Mouse (Mus musculus): ENCODE results near the gene Stra6.

The Stra6 gene

DNA sequence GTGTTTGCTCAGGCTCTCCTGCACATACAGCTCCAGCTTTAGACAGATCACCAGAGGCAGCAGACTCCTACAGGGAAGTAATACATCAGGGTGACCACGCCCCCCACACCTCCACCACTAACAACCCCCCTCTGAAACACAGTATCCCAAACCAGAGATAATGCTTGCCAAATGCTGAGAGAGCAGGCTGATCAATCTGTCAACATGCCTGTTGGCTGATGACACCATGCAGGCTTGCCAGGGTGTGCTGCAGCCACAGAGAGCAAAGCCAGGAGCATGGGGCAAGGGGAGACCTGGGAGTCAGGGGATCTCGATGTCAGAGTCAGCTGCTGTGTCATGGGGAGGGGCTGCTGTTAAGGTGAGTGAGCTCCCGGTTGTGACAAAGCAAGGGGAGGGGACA is at the start of gene Stra6:
Gene Stra6, plus strand, starts transcription at position 258 of the 400 bp plus-strand sequence.
- DNase-seq: no peak

DNA sequence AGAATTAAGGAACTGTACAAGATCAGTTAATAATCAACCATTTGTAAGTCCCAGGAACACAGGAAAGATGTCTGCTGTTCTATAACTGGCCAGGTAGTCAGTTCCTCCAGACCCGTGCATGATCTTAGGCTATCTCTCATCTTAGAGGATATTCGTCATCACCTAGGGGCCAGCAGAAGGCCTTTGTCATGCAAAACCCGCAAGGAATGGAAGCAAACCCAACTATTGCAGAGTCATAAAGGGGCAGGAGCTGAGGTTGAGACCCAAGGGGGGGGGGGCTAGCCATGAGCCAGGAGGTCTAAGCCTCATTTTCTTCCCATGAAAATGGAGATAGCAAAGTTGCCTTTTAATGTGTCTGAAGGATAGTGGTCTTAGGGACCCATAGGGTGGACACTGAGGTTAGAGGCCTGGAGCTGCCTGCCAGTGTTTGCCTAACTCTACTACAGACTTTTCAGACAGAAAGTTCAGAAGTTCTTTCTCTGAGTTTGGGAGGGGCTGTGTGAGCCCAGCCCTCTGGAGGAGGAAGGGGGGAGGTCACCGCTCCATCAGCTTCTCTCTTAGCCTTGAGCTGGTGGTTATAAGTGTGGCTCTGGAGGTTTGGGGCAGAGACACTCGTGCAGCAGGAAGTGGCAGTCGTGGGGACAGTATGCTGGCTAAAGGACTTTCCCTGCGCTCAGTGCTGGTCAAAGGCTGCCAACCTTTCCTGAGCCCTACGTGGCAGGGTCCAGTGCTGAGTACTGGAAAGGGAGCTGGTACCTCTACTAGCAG is 49.0 kb upstream of the Stra6 start:
- no peak for DNase-seq

DNA sequence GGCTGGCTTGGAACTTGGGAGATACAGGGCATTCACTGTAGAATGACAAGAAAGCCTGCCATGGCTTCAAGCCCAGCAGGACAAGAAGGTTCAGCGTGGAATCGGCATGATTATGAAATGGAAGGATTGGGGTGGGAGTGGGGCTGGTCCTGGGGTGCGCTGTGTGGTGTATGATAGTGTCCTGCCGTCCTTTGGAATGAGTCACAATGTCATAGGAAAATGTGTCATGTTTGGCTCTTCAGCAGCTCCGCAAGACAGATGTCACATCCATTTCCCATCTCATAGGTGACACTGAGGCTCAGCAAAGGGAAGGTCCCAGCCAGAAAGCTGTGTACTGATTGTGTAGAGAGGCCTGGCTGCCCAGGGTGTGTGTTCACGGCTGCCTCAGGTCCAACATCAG is 47.7 kb upstream of the Stra6 start:
- no peak for DNase-seq

DNA sequence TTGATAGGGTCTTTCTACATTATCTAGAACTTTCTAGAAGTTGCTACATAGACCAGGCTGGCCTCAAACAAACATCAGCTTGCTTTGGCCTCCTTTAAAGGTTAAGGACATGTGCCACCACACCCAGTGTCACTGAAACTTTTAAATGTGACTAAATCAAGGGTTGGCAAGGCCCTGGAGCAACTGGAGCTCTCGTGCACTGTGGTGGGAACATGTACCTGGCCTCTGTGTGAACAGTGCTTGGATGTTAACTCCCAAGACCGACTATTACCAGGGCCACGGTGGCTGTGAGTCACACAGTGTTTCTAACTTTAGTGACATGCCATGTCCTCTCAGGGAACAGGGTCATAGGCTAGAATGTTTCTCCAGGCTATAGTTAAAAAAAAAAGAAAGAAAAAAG is 46.6 kb upstream of the Stra6 start:
- DNase-seq: no peak

DNA sequence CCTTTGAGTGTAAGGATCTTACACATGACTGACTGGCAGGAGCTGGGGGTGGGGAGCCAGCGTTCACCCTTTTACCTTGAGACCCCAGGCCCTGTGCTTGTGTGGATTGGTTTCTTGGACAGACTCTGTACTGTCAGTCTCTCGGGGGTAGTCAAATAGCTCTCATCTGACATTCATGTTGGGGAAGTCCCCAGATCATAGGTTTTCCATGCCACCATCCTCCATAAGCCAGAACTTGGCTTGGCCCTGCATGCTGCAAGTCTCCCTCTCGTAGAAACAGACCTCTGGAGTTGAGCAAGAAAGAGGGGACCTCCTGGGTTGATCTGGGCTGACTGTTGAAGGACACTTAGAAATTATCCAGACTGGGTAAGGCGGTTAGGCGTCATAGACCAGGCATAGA is 45.2 kb upstream of the Stra6 start:
- no peak for DNase-seq

DNA sequence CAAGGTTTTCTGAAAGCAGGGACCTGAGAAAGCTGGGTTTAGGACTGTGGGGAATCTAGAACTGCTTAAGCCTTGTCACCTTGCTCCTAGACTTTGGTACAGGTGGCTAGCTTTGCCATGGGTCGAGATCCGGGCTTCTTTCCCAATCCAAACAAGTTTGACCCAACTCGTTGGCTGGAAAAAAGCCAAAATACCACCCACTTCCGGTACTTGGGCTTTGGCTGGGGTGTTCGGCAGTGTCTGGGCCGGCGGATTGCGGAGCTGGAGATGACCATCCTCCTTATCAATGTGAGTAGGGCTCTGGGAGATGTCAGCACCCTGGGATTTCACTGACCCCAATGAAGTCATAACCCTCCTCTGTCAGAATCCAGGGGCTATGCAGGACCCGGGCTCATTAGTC is 37.6 kb upstream of the Stra6 start:
- DNase-seq: no peak

DNA sequence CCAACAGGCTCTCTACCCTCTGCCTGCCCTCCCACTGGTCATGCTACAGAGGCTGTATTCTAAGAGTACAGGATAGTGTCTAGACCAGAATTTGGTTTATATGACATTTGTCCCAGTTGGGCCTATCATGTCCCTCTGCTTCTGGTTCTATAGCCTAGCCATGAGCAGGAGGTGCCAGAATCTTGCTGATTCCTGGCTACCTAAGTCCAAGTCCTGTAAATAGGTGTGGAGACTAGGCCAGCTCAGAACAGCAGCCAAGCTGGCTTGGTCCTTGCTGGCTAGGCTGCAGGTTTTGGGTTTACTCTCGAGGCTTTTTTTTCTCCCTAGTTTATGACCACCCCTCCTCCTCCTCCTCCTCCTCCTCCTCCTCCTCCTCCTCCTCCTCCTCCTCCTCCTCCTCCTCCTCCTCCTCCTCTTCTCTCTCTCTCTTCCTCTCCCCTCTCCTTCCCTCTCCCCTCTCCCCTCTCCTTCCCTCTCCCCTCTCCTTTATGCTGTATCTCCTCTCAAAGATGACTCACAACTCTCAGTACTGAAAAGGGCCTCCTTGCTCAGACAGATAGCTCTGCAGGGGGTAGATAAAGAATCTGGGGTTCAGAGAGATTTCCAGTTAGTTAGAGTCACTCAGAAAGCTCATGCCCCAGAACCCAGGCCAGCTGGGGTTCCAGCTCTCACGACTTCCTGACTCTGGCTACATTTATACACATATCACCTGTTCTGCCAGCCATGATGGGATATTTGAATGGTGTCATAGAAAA is 36.0 kb upstream of the Stra6 start:
- no peak for DNase-seq

DNA sequence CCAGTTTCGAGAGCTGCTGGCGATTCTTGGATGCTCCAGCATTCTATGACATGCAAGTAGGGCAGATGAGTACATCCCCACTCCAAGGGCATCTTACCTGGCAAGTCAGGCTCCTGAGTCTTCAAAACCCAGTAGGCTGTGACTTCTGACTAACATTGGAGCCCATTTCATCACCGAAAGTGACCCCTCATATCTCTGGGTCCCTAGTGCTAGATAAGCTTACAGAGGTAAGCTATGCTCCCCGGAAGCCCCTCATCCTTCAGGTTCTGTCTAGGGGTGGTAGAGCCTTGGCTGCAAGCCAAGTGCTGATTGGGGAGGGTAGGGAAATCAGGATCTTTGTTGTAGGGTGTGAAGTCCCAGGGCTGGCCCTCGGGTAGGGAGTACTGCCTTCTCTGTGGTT is 34.7 kb upstream of the Stra6 start:
- DNase-seq: no peak

DNA sequence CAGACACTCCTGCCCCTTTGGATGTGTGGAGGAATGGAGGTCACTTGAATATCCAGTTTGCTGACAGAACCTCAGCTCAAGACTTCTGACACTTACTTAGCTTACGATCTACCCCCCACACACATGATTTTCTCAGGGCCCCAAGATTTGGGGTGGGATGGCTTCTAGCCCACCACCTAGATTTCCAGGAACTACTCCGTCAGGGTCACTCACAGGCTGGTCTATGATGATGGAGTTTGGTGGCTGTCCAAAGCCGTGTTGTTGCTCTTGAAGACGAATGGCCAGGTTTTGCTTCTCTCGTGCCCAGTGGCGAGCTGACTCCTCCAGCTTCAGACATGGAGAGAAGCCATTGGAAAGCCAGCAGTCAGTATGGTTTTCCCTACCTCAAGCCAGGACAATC is 34.0 kb upstream of the Stra6 start:
- no peak for DNase-seq

DNA sequence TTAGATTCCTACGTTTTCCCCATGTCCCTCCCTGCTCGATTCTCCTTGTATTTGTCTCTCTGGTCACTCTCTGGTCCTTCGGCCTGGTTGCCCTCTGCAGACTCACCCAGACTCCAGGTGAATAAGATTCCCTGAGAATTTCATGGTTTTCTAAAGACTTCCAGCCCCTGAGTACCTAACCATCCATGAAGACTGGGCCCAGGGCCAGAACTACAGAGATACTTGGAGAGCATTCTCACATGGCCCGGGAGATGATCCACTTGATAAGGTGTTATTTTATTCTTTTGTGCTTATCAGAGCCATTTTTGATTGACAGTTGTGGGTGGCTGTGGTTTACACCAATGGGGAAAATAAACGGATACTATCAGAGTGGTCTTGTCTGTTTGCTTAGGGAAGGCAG is 31.7 kb upstream of the Stra6 start:
- DNase-seq: no peak

DNA sequence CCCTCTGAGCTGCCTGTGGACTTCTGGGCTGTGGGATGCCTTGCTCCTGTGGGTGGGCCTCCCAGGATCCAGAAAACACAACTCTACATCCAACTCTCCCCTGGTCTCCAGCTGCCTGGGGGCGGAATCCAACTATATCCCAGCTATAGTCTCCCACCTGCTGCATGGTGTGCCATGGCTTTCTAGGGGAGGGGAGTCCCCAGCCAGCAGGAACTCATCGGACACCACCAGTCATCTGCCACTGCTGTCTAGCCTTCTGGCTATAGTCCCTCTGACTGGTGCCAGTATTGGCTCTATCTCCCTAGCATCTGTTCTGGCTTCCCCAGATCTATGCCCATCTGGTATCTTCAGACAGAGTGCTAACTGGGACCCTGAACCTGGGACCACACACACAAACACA is 28.1 kb upstream of the Stra6 start:
- DNase-seq: no peak

DNA sequence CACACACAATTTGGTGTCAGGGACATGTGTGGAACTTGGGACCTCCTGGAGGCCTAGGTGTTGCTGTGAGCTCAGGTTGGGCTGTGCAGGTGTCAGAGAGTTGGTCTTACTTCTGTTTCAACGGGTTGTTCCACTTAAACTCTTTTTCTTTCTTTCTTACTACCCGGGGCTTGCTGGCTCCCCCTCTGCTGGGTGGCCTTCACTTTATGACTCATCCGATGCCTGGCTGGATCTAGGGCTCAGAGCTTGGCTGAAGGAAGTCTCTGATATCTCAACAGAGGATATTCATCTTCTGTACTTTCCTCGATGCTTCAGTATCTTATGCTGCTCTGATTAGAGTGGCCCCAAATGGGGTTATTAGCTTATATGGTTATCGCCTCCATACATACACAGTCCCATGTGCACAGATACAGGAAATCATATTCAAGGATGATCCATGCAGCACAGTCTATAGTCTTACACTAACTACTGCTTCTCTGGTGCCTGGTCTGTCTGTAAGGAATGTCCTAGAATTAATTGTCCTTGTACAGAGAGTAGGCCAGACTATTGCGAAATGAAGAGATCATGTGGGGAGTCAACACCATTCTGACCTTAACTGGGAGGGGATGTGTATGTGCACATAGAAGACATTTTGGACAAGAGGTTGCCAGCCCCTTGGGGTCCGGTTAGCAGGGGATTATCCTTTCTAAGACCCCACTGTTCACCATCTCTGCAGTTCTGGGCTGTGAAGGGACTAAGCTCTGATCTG is 27.5 kb upstream of the Stra6 start:
- no peak for DNase-seq

DNA sequence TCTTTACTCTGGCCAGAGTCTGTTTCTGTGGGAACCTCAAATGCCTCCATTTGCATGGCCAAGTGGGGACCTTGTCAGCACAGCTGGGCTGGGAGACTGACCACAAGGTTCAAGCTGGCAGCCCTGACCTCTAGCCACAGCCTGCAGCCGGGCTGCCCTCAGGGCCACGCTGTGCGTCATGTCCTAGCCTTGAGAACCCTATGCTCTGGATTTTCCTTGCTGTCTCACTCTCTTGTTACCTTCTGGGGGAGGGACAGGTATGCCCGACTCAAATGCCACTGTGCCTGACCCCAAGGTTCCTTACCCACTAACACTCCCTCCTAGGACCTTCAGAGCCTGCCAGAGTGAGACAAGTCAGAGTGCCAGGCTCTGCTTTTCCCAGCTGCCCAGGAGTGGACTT is 26.6 kb upstream of the Stra6 start:
- DNase-seq: no peak

DNA sequence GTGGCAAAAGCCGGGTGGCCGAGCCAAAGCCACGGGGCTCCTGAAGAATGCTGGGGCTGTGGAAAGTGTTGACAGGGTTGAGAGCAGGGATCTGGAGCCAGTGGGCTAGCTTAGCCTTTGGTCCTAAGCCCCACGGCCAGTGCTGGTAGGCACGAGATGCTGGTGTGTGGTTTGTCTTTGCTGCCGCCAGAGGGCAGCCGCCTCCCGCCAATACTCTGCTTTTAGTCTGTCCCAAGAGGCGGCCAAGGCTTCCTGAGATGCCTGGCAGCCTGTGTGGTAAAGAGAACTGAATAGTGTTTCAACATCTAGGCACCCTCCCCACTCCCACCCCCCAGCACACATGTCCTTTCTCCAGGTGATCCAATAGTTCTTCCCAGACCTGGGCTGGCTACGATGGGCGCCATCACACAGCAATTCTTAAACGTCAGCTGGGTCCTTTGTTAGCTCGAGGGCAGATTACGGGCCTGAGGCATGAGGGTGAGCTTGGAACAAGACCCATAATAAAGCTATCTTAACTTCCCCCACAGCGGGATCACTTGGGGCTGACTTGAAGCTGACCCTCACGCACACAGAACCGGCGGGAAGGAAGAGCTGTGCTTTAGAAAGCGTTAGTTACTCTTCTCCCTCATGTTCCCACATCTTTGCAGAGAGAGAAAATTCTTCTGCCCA is 25.0 kb upstream of the Stra6 start:
- DNase-seq: peak; percentile 64

DNA sequence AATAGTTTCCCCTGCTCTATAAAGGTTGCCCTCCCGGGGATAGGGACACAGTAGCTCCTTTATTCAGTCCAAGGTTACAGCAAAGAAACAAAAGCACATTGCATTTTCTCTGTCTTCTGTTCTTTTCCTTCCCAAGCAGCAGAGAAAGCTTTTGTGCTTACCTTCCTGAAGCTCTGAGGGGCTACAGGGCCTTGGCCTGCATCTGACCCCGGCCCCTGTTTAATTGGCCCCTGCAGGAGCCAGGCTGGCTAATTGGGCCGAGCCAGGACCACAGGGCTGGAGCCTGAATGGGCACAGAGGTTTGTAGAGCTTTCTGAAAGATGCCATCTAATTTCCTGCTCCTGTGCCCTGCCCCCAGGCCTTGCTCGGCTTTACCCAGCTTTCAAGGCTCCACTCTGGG is 22.6 kb upstream of the Stra6 start:
- no peak for DNase-seq

DNA sequence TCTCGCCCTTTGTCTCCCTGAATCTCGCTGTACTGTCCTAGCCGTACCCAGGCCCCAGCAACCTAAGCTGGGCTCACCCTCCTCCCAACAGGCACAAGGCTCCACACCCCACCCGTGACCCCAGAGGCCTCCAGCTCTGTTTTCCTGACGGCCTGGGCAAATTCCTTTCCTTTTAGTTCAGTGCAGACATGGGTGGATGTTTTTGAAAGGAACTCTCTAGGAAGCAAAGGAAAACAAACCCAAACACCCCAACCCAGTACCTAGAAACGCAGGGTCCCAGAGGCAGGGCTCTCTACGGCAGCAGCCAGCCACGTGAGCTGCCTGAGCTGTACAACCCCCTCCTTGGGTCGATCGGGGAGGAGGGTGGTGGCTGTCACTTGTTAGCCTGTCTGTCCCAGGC is 21.2 kb upstream of the Stra6 start:
- no peak for DNase-seq

DNA sequence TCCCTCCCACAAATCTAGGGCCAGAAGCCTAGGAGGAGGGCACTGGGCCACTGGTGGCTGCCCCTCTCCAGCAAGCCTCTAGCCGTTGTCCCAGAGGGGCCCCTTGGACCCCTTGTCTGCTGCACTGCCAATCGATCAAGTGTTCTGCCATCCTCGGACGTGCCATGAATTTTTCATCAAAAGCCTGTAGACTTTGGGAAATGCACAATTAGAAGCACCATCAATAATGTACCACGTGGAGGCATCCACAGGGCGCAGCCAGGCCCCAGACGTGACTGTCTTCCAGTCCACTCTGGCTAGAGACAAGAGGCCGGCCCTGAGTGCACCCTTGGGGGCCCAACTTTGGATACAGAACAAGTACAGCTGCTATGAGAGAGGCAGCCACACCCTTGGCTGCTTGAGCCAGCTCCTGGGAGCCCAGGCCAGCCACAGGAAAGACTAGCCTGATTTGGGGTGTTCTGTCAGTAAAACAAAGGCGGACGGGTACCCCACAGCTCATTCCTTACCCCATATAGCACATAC is 20.0 kb upstream of the Stra6 start:
- no peak for DNase-seq

DNA sequence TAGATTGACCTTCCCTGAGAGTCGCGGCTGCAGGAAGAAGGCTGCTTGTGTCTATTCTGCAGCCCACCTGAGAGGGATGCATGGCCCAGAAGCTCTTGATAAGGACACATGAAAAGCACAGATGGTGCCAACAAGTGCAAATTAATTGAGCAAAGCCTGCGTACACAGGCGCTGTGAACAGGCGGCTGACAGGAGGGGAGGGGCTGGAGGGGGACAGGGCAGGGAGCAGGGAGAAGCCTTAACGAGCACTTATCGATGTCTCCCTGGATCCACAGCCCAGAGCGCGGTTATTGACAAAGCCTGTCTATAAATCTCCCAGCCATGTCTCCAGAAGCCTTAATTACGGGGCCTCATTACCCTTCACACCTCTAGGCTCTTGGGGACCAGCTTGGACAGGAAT is 18.8 kb upstream of the Stra6 start:
- no peak for DNase-seq

DNA sequence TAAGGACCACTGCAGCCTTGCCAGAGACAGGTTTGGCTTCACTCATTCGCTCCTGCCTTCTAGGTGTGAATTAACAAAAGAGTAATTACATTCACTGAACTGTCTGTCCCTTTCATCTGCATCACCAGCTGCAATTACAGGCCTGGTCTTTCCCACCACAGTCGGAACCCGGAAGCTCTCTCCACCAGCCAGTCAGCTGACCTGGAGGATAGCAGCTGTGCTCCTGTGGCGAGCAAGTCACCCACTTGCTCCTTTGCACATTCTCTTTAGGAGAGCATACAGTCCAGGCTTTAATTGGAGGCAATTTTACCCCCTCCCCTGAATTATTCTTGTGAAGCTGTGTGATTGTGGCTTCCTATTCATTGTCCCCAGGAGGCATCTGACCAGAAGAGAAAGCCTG is 17.9 kb upstream of the Stra6 start:
- no peak for DNase-seq

DNA sequence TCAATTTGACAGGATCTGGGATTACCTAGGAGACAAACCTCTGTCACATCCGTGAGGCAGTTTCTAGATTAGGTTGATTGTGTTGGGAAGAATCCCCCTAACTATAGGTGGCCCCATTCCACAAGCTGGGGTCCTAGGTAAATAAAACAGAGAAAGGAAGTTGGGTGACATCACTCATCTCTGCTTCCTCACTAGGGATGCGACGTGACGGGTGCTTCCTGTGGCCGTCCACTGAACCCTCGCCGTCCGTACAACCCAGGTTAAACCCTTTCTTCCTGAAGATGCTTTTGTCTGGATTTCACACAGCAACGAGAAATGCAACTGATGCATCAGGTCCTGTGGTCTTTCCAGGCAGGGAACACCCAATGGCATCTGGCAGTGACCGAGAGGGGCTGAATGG is 16.5 kb upstream of the Stra6 start:
- DNase-seq: no peak

DNA sequence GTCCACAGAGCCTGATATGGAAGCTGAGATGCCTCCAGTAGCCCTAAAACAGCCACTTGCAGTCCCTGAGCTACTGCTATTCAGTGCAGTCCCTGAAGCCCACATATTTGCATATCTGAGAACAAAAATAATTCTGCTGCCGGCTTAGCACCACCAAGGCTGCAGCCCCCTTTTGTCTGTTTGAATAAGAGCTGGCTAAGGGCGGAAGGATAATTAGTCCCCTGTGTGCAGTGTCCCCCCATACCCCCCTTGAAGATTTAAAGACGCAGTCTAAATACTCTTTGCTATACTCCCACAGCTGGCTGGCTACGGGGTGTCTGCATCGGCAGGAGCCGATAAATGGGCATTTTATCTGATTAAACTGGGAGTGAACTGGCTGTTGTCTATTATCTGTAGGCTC is 15.0 kb upstream of the Stra6 start:
- DNase-seq: no peak

DNA sequence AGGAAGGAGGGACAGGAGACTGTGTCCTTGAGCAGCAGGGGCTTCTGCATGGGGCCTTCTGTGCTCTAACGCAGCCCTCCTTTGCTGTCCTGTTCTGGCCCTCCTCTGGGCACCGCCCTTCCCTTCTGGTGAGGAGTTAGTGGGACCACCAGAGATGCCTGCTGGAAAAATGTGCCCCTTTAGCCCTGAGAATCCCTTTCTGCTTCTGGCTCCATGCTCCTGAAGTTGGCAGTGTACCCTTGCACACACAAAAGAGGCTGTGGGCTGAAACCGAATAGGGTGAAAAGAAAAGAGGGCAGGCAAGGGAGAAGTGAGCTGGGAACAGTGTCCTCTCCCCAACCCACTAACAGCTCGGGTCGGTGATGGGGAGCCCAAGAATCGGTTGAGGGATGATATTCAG is 14.4 kb upstream of the Stra6 start:
- no peak for DNase-seq

DNA sequence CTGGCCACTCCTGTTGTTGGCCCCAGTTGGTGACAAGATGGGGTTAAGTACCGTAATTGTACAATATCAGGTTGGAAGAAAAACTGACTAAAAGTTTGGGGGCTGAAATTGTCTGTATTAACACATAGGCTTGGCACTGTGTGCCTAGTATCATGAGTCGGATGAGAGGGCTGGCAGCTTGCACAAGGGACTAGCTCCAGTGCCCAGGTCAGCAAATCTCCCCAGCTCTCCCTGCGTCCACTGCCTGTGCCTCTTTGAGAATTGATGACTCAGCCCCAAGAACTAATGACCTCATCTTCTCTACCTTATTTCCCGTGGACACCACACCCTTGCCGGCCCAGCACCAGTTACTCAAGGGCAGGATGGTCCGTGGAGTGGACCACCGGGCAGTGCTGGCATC is 13.7 kb upstream of the Stra6 start:
- DNase-seq: no peak
